Mouse (Mus musculus) NIH3T3 (cell line): ENCODE measurements around the gene 4931406P16Rik.
"Not testable (repeated sequence)": the region's sequence is repeated elsewhere in the genome, so short reads cannot be mapped to it uniquely, and the experiment has no call there.

Experiments used
- DNase-seq: peaks from one replicate; pipeline ENCODE4 v3.0.0-alpha.2; 2012; ENCODE audit warnings: low read depth

Gene 4931406P16Rik

DNA sequence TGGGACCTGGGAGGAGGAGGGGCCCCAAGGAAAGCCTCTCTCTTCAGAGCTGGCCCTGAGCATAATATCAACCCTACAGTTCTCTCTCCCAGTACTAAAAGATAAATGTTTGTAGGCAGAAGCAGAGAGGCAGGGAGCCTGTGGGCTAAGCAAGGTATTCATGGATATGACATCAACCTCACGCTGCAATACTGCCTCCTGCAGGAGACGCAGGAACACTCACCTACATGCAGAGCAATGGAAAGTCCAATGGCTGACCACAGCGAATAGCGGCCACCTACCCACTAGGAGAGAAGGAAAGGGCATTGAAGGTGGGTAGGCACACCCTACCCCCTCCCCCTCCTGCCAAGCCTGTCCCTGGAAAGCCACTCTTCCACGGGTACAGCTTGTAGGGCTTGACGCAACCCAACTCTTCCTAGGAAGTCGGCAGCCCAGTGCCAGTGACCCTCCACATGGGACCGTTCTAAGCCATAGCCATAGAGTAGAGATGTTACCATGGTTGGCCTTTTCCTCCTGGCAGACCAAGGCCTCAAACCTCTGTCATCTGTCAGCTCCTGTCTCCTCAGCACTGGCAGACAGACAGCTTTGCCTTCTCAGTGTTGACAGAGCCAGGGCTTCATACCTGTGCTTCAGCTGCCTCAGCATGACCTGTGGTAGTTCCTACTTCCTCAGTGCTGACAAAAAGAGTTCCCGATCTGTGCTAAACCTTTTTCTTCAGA lies 105.2 kb downstream of the 4931406P16Rik start:
- peak; percentile 34 for DNase-seq

DNA sequence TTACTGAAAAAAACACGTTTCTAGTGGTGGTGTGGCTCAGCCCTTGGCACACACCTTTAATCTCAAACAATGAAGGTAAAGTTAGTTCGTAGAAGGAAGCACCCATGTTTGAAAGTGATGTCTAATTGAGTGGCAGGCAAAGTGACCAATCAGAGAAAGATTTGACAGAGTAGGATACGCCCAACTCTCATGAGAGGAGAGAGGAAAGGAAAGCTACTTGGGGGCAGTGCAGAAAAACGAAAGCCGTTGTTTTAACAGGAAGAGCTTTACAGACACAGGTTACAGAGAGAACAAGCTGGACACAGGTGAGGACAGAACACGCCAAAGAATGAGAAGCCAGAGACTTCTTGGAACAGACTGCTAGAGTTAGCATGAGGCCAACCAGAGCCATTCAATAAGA lies 107.0 kb downstream of the 4931406P16Rik start:
- no peak for DNase-seq

DNA sequence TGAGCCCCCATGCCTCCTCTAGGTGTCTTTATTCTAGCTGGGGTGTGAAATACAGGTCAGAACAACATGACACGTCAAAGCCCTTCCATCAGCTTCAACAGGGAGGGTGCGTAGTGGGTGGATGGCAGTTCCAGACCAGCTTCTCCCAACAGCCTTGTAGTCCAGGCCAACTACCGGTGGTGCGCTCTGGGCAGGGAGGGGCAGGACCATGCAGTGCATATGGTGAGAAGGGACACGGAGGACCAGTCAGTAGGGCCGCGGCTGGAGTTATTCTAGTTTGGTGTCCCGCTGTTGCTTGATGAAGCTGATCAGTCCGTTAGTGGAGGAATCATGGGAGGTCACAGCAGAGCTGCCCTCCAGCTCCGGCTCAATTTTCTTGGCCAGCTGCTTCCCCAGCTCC lies 111.2 kb downstream of the 4931406P16Rik start:
- DNase-seq = not testable (repeated sequence)

DNA sequence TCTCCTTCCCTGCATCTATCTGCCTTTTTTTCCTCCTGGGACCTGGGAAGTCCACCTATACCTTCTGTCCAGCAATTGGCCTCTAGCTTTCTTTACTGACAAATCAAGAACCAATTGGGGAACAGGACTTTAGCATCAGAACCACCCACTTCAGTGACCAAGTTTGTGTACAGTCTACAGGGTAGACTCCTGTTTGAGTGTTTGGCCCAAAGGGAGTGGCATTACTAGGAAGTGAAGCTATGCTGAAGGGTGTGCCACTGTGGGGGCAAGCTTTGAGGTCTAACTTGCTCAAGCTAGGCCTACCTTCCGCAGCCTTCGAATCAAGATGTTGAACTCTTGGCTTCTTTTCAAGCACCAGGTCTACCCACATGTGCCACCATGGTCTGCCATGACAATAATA lies 112.5 kb downstream of the 4931406P16Rik start:
- no peak for DNase-seq

DNA sequence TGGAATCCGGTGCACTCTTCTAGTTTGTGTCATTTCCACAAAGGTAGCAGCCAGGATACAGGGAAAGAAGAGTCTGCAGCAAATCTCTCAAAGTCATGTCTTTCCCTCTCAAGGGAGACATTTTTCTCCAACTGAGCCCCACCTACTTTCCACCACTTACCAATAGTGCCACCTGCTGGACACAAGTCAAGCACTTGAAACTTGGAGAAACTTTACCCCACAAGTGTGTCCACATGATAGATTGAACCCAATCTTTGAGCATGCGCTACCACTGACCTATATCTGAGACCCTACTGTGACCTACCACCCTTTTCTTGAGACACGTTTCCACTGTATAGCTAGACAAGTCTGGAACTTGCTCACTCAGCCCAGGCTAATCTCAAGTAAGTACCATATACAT lies 115.0 kb downstream of the 4931406P16Rik start:
- DNase-seq = peak; percentile 81

DNA sequence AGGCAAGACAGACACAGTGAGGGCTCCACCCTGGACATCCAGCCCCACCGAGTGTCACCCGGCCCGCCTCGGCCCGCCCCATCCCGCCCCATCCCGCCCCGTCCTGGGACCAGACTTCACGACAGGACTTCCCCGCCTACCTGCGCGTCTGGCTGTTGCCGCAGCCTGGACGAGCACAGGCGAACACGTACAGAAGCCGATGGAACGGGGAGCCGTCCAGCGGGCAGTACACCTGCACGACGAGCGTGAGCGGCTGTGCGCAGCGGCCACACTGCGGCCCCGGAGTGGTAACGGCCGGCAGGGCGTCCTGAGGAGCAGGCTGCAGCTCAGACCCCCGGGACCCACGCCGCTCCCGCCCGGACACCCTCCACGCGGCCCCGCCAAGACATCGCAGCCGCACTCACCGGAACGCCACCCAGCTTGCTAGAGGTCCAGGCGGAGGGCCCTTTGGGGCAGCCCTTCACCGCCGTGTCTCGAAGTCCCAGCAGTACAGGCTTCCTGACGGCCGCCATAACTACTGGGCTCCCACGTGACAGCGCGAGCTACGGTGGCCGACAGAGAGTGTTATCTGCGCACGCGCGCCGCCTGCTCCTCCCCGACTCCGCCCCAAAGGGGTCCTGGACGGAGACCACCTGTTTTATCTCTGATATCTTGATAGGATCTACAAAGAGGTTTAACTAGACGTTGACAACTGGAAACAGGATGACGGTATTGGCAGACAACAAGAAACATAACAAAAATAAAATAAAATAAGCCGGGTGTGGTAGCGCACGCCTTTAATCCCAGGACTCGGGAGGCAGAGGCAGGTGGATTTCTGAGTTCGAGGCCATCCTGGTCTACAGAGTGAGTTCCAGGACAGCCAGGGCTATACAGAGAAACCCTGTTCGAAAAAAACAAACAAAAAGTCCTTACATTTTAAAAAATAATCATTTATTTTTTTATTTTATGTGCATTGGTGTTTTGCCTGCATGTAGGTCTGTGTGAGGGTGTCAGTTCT lies 116.9 kb downstream of the 4931406P16Rik start, which contains the start of gene Pdcd2l:
Gene Pdcd2l (minus strand): TSS at position 530 of the 997 bp plus-strand sequence.
- DNase-seq = peak; percentile 93

DNA sequence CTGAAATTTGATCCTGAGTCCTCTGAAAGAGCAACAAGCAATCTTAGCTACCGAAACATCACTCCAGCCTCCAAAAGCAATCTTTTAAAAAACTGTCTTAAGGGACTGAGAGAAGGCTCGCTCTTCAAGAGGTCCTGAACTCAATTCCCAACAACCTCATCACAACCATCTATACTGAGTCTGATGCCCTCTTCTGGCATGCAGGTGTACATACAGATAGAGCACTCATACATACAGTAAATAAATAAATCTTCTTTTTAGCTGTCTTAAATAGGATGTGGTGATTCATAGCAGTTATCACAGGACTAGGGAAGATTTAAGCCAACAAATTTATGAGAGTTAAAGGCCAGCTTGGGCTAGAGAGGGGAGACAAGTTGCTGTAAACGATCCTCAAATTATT lies 117.7 kb downstream of the 4931406P16Rik start:
- peak; percentile 62 for DNase-seq

DNA sequence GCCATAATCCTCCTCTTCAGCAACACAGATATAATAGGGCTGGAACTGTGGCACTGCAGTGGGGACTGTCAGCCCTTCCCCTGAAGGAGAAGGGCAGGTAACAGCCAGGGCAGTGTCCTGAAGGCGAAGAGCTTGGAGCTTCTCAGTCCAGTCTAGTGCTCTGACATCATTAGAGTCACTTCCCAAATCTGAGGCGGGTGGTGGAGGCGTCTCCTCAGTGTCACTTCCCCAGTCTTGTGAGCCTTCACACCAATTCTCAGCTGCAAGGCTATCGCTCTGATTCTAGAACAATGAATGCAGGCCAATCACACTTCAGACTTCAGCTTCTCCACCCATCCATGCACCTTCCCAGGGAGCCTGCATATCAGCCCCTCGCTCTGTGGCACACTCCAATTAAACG lies 120.5 kb downstream of the 4931406P16Rik start:
- no peak for DNase-seq

DNA sequence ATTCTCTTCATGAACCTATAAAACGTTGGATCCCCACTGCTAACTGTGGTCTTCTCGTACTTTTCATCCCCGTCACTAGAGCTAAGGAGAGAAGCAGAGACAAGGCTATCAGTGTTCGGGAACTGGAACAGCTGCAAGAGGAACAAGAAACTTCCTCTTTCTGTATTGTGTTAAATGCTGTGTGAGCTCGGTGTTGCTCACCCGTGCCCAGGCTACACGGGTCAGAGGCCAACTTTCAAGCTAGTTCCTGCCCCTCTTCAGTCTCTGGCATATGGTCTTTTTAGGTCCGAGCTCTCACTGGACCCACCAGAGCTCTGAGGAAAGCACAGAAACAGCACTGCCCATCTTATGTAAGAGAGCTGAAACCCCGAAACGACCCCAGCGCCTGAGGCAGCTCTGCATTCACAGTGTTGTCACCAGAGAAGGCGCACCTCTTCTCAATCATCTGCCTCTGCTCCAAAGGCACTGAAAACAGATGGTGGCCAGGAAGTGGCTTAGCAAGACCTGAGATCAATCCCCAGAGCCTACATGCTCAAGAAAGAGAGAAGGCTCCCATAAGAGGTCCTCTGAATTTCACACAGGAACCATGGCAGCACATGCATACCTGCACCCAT lies 123.9 kb downstream of the 4931406P16Rik start:
- no peak for DNase-seq
